Mouse (Mus musculus): ENCODE measurements around the gene Uqcr11.

- TF ChIP-seq ZC3H11A (IDR thresholded peaks at IDR 0.05; ENCODE audit: borderline replicate concordance, low read depth, low read length) (no peak), HCFC1 (IDR thresholded peaks at IDR 0.05; ENCODE audit: borderline replicate concordance, insufficient read depth, low read length) (no peak)
Measured at GRCm38 (mm10) chr10:80398174-80398535, 8.5 kb downstream of the Uqcr11 start.

Data from ES-E14 (cell line).